Mouse (Mus musculus) lung, postnatal 36 days (tissue): ENCODE measurements at regions not wholly inside any gene's neighbourhood (a gene's known extent, or its start where the extent isn't known, plus 50 kb on each side); places are given as distances from the start of the nearest gene placed in this dataset.
"Not testable (repeated sequence)": the region's sequence is repeated elsewhere in the genome, so short reads cannot be mapped to it uniquely, and the experiment has no call there.

ENCODE experiments used
- DNase-seq: peaks from one replicate; pipeline ENCODE4 v3.0.0; 2022; ENCODE audit warnings: mixed read lengths

DNA sequence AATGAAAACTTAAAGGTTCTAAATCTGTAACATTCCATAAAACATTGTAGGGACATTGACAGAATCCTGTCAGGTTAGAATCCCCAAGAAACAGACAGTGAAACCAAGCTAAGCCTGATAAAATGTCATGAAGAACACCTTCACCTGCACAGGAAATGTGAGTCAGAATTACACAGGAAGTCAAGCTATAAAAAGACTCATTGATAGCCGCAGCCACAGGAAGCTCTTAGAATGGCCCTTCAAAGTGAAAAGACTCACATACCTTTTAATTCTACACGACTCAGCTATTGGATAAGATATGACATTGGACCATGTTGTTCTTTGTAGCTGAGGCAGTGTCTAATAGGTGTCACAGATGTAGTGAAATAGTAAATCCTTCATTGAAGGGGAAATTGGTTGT is 55.3 kb downstream of the Spin2c start:
- DNase-seq: peak; percentile 1

DNA sequence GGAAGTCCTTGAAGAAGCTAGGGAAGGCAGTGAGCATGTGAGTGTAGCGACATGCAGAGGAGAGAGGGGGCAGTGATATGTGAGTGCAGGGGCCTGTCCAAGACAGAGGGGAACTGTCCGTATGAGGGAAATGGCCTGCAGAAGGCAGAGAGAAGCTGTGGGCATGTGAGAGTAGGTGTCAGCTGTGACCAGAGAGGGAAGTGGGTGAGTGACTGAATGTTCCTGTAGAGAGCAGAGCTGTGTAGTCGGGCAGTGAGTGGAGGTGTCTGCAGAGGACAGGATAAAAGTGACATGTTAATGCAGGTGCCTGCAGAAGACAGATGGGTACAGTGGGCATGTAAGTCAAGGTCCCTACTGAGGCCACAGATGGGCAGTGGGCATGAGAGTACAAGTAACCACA is 84.4 kb downstream of the Samt1 start:
- no peak for DNase-seq

DNA sequence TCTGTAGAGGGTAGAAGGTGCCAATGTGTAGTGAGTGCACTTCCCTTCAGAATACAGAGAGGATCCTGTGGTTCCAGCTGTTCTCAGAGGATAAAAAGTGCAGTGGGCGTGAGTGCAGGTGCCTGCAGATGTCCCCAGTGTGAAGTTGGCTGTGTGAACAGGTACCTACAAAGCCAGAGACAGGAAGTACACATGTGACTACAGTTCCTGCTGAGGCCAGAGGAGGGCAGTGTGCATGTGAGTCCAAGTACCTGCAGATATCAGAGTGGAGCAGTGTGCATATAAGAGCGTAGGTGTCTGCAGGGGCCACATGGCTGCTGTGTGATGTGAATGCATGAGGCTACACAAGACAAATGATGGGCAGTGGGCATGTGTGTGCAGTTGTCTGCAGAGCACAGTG is 79.9 kb downstream of the Samt1 start:
- DNase-seq: peak; percentile 10

DNA sequence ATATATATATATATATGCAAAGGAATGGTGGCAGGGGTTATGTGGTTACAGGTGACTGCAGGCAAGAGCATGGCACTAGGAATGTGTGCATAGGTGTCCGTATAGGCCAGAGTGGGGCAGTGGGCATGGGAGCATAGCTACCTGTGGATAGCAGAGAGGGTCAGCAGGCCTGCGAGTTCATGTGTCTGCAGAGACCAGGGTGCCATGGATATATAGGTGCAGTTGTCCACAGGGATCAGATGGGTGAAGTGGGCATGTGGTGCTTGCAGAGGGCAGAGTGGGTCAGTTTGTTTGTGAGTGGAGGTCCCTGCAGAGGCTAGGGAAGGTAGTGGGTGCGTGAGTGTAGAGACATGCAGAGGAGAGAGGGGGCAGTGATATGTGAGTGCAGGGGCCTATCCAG is 76.3 kb downstream of the Samt1 start:
- DNase-seq: no peak

DNA sequence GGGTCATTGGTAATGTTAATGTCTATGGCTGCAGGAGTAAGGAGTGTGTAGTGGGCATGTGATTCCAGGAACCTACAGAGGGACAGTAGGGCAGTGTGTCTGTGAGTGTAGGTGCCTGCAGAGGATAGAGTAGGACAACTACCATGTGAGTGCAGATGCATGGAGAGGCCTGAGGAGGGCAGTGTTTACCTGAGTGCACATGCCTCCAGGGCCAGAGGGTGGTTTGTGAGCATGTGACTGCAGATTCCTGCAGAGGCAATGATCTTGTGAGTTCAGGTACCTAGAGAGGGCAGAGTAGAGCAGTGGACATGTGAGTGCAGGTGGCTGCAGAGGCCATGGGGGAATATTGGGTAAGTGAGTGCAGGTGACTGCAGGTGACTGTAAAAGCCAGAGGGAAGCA is 75.1 kb downstream of the Samt1 start:
- DNase-seq: no peak

- DNase-seq: no peak
Observed at GRCm38 (mm10) chrX:153940089-153940488, 72.4 kb downstream of the Samt1 start.

DNA sequence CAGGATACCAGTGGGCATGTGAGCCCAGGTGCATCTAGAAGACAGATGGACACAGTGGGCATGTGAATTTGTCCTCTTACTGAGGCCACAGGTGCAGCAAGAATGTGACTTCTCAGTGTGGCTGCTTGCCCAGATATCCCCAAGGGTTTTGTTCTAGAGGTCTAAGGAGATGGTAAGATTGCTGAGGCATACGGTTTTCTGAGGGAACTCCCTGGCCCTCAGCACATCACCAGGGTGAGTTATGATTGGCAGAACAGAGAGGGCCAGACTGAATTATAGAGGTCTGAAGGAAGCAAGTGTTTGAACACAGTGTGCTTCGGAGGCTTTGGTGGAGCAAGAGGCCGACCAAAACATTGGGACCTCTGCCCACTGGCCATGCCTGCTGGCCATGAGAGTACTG is 71.3 kb downstream of the Samt1 start:
- not testable (repeated sequence) for DNase-seq
